Mouse (Mus musculus) 416B (cell line): ENCODE results near the gene Zfp688.
"Not testable (repeated sequence)": the region's sequence is repeated elsewhere in the genome, so short reads cannot be mapped to it uniquely, and the experiment has no call there.

Source experiments
- DNase-seq: peaks from one replicate; pipeline ENCODE4 v3.0.0; 2011; ENCODE audit warnings: low read depth

Zfp688 gene

GRCm38 (mm10) chr7:127406002-127406987 lies 15.6 kb downstream of the Zfp688 start, which contains the start of gene Zfp764:
TSS of gene Zfp764 (minus strand) at chr7:127406822.
- peak; percentile 92 for DNase-seq

- DNase-seq, result not testable (repeated sequence)
Observed at GRCm38 (mm10) chr7:127404101-127404500, 17.8 kb downstream of the Zfp688 start.

GRCm38 (mm10) chr7:127402980-127403379 lies 18.9 kb downstream of the Zfp688 start:
- peak; percentile 46 for DNase-seq

- no peak for DNase-seq
Observed at GRCm38 (mm10) chr7:127400355-127400754, 21.5 kb downstream of the Zfp688 start.

- DNase-seq, result no peak
Observed at GRCm38 (mm10) chr7:127393944-127394333, 27.9 kb downstream of the Zfp688 start.

- DNase-seq, result peak; percentile 100
Observed at GRCm38 (mm10) chr7:127393157-127393943, 28.5 kb downstream of the Zfp688 start, which contains the start of gene E430018J23Rik. TSS of gene E430018J23Rik (minus strand) at chr7:127393629.

GRCm38 (mm10) chr7:127392251-127392824 lies 29.5 kb downstream of the Zfp688 start:
- DNase-seq, result no peak

- no peak for DNase-seq
Observed at GRCm38 (mm10) chr7:127391538-127391937, 30.3 kb downstream of the Zfp688 start.

GRCm38 (mm10) chr7:127390306-127390705 lies 31.6 kb downstream of the Zfp688 start:
- DNase-seq, result no peak

- DNase-seq, result not testable (repeated sequence)
Observed at GRCm38 (mm10) chr7:127388201-127388600, 33.7 kb downstream of the Zfp688 start.

GRCm38 (mm10) chr7:127386641-127387392 lies 35.1 kb downstream of the Zfp688 start, which contains the start of gene 9130019O22Rik:
TSS of gene 9130019O22Rik (minus strand) at chr7:127387166.
- DNase-seq, result peak; percentile 96

- DNase-seq, result not testable (repeated sequence)
Observed at GRCm38 (mm10) chr7:127385560-127385959, 36.3 kb downstream of the Zfp688 start.

GRCm38 (mm10) chr7:127378310-127378921 lies 43.5 kb downstream of the Zfp688 start:
- no peak for DNase-seq

GRCm38 (mm10) chr7:127375271-127376245 lies 46.3 kb downstream of the Zfp688 start, which contains the start of gene Zfp747:
TSS of gene Zfp747 (minus strand) at chr7:127376050.
- peak; percentile 98 for DNase-seq

- peak; percentile 44 for DNase-seq
Observed at GRCm38 (mm10) chr7:127371870-127372269, 50.0 kb downstream of the Zfp688 start.

- no peak for DNase-seq
Observed at GRCm38 (mm10) chr7:127371213-127371612, 50.7 kb downstream of the Zfp688 start.
